Mouse (Mus musculus): Measurements from ENCODE around the gene Fam107b.
"Not testable (repeated sequence)": the region's sequence is repeated elsewhere in the genome, so short reads cannot be mapped to it uniquely, and the experiment has no call there.

The Fam107b gene

GRCm38 (mm10) chr2:3657811-3658730 lies 87.8 kb downstream of the Fam107b start:
- no peak for DNase-seq (ENCODE audit: extremely low spot score, low read depth, low spot score)

DNA sequence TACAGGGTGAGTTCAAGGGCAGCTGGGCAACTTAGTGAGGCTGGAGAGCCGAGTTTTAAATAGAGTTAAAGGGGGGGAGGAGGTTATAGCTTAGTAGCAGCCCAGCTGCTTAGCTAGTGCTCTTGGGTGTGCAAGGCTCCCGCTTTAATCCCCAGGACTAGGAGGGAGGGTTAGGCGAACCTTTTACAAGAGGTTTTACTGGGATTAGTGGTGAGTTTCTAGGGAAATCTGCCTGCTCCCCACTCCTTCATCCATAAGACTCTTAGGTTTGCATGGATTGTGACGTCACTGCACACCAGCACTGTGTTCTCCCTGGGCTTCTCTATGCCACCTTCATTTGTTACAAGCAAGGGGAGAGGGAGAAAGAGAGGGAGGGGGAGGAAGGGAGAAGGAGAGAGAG lies 88.6 kb downstream of the Fam107b start:
- DNase-seq (ENCODE audit: extremely low spot score, low read depth, low spot score): no peak

GRCm38 (mm10) chr2:3659300-3659910 lies 89.1 kb downstream of the Fam107b start:
- no peak for DNase-seq (ENCODE audit: extremely low spot score, low read depth, low spot score)

- DNase-seq (ENCODE audit: extremely low spot score, low read depth, low spot score): no peak
These were observed 93.8 kb downstream of the Fam107b start for GRCm38 (mm10) chr2:3664086-3664485.

DNA sequence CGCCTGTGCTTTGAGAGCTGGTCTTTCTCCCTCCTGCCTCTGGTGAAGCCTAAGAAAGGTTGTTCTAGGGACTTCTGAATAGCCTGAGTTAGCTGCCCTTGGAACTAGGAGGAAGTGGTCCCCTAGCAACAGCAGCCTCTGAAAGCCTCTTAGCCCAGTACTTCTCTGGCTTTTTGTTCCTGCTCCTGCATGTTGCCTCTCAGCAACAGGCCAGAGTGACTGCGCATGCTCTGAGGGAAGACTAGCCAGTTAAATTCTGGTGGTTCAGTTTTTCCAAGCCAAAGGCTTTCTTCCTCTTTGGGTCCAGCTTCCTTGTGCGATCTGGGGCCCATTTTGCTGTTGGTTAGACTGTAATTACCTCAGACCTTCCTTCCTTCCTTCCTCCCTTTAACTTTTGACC lies 98.4 kb downstream of the Fam107b start:
- no peak for DNase-seq (ENCODE audit: extremely low spot score, low read depth, low spot score)

GRCm38 (mm10) chr2:3669646-3670045 lies 99.4 kb downstream of the Fam107b start:
- DNase-seq (ENCODE audit: extremely low spot score, low read depth, low spot score): no peak

DNA sequence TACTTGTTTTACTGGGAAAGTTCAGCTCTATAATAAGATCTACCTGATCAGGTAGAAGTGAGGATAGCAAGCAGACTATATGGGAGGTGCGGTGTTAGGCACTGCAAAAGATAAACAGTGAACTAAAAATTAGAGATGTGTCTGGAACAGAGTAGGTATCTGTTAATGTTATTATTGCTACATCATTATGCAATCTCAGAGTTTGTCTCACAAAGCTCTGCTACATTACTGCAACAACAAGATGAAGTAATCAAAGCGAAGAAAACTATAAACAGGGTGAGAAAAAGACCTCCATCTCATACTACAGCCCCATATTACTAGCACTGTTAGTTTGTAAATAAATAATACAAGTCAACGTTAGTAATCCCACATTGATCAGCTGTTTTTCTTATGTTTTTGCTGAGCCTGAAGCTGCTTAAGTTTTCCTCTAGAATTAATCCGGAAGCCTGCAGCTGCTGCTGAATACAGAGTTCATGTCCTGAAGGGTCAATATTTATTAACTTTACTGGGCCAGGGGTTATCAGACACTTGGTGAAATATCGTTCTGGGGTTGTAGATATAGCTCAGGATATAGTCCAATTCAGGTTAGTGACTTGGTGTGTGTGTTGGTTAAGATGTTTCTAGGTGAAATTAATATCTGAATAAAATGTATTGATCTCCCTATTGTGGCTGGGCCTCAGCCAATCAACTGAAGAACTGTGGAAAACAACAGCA lies 102.5 kb downstream of the Fam107b start:
- no peak for DNase-seq (ENCODE audit: extremely low spot score, low read depth, low spot score)

GRCm38 (mm10) chr2:3675481-3675880 lies 105.2 kb downstream of the Fam107b start:
- DNase-seq (ENCODE audit: extremely low spot score, low read depth, low spot score): no peak

GRCm38 (mm10) chr2:3682699-3683098 lies 112.4 kb downstream of the Fam107b start:
- no peak for DNase-seq (ENCODE audit: extremely low spot score, low read depth, low spot score)

DNA sequence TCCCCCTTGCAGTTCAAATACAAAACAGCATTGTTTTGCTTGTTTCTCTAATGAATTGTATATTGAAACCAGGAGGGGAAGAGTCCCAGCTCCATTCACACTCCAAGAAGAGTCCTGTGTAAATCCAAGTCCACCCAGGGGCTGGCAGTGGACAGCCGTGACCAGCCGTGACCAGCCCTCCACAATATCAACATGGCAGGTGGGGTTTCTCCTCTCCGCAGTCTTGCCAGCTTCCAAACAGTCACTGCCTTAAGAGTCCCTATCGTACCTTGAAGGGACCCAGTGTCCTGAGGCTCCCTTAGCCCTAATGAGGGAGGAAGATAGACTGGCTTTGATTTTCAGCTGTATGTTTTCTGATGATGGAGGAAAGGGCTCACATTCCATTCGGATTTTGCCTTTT lies 113.1 kb downstream of the Fam107b start:
- DNase-seq (ENCODE audit: extremely low spot score, low read depth, low spot score): no peak

GRCm38 (mm10) chr2:3683751-3684229 lies 113.5 kb downstream of the Fam107b start:
- no peak for DNase-seq (ENCODE audit: extremely low spot score, low read depth, low spot score)

DNA sequence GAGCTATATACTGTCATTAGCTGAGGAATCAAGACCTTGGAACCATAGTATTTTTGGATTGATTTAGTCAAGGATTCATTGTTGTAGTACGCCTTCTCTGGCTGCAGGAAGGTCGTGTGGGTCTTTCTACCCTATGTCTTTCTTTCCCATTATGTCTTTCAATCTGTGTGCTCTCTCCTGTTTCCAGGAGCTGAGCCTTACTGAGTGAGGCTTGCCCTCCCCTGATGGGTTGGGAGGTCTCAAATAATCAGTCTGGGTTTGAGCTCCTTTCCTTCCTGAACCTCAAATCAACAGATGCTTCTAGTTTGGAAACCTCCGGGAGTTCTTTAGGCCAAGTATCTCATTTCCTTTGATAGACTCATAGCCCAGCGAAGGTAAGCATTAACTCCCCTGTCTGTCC lies 119.9 kb downstream of the Fam107b start:
- DNase-seq (ENCODE audit: extremely low spot score, low read depth, low spot score): no peak

- no peak for DNase-seq (ENCODE audit: extremely low spot score, low read depth, low spot score)
These were observed 122.5 kb downstream of the Fam107b start for GRCm38 (mm10) chr2:3692833-3693232.

DNA sequence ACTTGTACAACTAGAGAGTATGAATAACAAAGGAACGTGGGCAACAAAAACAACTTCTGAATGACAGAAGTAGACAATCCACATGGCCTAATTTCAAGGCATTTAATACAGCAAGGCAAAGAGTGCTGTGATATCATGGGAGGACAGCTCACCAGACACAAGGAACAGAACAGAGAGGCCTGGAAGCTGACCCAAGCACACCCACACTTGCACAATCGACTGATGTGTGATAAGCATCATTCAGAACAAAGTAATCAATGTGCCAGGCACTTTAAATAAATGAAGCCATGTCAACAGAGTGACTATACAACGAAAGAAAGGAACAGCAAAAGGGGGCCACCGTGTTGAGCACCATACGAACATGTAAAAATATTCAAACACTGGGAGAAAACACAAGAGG lies 125.6 kb downstream of the Fam107b start:
- DNase-seq (ENCODE audit: extremely low spot score, low read depth, low spot score): no peak

- DNase-seq (ENCODE audit: extremely low spot score, low read depth, low spot score): no peak
These were observed 130.1 kb downstream of the Fam107b start for GRCm38 (mm10) chr2:3700368-3700767.

DNA sequence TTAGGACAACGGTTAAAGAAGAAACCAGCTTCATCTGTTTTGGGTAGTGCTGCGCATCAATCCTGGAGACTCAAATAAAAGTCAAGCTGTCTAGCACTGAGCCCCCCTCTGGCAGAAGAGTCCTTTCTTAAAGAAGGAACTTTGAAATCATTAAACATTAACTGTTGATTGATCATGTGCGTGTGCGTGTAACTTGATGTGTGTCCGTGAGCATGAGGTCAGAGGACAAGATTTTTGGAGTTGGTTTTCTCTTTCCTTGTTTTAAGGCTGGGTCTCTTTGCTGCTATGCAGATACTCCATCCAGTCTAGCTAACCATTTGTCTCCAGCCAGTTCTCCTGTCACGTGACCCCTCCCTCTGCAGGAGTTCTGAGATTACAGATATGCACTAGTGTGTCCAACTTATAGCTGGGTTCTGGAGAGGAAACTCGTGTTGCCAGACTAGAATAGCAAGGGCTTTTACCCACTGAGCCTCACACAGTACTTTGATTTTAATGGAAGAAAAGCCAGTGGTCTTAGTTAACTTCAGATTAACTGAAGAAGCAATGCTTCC lies 132.4 kb downstream of the Fam107b start:
- DNase-seq (ENCODE audit: extremely low spot score, low read depth, low spot score): no peak

GRCm38 (mm10) chr2:3703806-3704205 lies 133.5 kb downstream of the Fam107b start:
- no peak for DNase-seq (ENCODE audit: extremely low spot score, low read depth, low spot score)

DNA sequence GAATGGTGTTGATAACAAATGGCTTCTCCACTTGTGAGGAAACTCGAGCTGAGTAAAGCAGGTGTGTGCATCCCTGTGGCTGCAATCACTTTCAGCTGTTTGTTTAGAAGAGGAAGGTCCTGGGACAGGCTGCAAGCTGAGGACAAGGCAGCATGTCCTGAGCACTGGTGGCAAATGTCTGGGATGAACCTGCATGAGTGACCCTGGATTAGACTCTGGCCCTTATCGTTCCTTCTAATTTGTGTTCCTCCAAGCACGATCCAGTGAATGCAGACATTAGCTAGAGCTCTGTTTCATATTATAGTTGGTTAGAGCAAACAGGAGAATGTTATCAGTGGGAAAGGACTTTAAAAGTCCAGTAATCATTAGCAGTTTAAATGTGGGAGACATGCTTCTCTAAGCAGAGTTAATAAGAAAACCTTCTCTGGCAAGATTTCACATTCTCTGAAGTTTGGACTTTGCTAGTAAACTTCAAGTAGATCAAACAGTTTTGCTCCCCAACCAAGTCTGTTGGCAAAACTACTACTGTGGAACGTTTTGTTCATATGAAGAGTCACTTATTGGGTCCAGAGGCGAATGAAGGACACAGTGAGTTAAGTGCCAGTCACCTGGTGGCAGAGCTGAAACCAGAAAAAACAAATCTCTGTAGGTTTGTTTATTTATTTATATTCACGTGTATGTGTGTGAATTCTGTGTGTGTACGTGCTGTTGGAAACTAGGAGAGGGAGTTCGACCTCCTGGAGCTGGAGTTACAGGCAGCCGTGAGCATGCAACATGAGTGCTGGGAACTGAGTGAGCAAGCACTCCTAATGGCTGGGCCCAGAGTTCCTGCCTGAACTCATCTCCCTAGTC lies 134.2 kb downstream of the Fam107b start:
- DNase-seq (ENCODE audit: extremely low spot score, low read depth, low spot score): no peak

DNA sequence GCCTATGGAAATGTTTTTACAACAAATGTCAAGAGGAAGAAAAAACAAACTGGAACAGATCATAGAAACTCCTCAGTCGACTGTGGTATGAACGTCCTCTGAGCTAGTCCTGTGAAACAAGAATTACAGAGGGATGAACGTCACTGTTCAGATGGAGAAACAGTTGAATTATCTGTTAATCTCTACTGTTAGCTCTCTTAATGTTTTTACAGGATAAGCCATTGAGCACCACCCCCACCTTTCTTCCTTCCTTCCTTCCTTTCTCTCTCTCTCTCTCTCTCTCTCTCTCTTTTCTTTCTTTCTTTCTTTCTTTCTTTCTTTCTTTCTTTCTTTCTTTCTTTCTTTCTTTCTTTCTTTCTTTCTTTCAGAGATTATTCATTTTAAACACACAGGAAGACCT lies 135.0 kb downstream of the Fam107b start:
- DNase-seq (ENCODE audit: extremely low spot score, low read depth, low spot score): not testable (repeated sequence)

GRCm38 (mm10) chr2:3707236-3707635 lies 136.9 kb downstream of the Fam107b start:
- no peak for DNase-seq (ENCODE audit: extremely low spot score, low read depth, low spot score)

All from hindlimb bud, embryonic 11.5 days (tissue).